Mouse (Mus musculus): ENCODE data around the gene Esrrg.

Gene Esrrg

DNA sequence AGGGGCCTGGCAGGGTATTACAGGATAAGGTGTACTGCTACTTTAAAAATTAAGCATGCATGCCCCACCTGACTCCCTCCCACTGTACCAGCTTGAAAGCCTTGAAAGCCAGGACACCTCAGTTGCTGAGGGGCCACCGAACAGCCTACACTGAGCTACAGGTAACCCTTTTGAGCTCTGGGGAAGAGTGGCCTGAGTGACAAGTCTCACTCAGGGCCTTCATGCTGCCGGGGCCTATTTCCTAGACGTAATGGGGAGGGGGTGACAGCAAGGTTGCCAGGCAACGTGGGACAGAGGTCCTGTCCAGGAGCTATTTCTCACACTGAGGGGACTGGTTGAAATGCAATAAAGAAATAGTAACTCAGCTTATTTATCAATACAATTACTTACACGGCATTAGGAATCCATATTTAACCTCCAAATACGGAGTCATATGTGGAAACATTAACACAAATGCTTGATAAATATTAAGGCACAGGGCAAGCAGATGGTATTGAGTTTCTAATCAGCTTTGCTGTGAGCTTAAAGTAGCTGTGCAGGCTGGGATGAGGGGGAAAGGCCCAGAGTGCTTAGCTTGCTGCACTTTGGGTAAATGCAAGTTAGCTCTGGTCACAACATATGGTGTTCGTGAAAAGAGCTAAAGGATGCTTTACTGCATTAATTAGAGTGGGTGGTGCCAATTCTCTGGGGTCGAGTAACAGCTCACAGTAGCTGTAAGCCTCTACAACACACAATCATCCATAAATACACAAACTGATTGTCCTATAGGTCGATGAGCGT, 653.5 kb downstream of the Esrrg start, which contains the start of gene Ush2a:
Gene Ush2a (plus strand): TSS at position 121 of the 780 bp plus-strand sequence.
- peak; percentile 20 for DNase-seq (ENCODE audit: low spot score)

Data from embryo, embryonic 10 days (tissue).